Mouse (Mus musculus) CH12.LX (cell line): ENCODE measurements around the gene Aven.

Experiments used
- CTCF ChIP-seq, 2 experiments: IDR thresholded peaks in 1 of 2; conservative IDR thresholded peaks in 1 of 2; 2 replicates each; pipeline ENCODE4 v1.5.1; 2011 to 2012; ENCODE audit warnings: low read depth in 2 of 2, low read length in 2 of 2, improper control_type of control experiment in 1 of 2, inconsistent platforms in 1 of 2, mild to moderate bottlenecking in 1 of 2, moderate library complexity in 1 of 2
- EP300 ChIP-seq: IDR thresholded peaks from 2 replicates; pipeline ENCODE4 v1.6.1; 2011; ENCODE audit warnings: low read length, improper control_type of control experiment
- POLR2A ChIP-seq: IDR thresholded peaks from 2 replicates; pipeline ENCODE4 v1.6.1; 2011; ENCODE audit warnings: low read depth, mild to moderate bottlenecking, improper control_type of control experiment, low read length
- POLR2AphosphoS2 ChIP-seq: IDR thresholded peaks from 2 replicates; pipeline ENCODE4 v1.6.1; 2011; ENCODE audit warnings: low read depth, low read length, improper control_type of control experiment
- USF2 ChIP-seq: conservative IDR thresholded peaks from 2 replicates; pipeline ENCODE4 v1.6.1; 2011; ENCODE audit warnings: low read depth, low read length, improper control_type of control experiment
- ZC3H11A ChIP-seq: IDR thresholded peaks from 2 replicates; pipeline ENCODE4 v1.6.1; 2012; ENCODE audit warnings: low read depth, mild to moderate bottlenecking, inconsistent platforms, low read length, improper control_type of control experiment

DNA sequence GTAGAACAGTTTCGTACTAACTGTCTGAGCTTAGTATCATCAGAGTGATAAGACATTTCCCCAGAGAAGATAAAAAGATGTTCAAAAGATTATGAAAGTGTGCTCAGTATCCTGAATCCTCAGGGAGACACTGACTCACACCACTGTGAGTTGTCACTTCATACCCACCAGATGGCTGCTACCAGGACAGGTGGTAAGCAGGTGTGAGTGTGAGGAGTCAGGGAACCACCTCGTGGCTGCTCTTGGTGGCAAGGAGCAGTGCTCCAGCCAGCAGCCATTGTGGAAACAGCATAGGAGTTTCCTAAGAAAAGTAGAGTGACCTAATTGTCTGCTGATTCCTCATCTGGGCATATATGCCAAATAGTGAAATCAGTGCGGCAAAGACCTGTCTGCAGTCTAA lies 113.8 kb downstream of the Aven start:
- TF ChIP-seq ZC3H11A: no peak
- TF ChIP-seq USF2: no peak
- TF ChIP-seq CTCF (conservative IDR thresholded peaks at IDR 0.05 in 1 of 2, IDR thresholded peaks at IDR 0.05 in 1 of 2; ENCODE audit: low read depth in 2 of 2, low read length in 2 of 2): no peak
- no peak for TF ChIP-seq EP300
- TF ChIP-seq POLR2AphosphoS2: no peak
- no peak for TF ChIP-seq POLR2A
